Mouse (Mus musculus): ENCODE results near the gene Zfp747.
"Not testable (repeated sequence)": the region's sequence is repeated elsewhere in the genome, so short reads cannot be mapped to it uniquely, and the experiment has no call there.

The Zfp747 gene

DNA sequence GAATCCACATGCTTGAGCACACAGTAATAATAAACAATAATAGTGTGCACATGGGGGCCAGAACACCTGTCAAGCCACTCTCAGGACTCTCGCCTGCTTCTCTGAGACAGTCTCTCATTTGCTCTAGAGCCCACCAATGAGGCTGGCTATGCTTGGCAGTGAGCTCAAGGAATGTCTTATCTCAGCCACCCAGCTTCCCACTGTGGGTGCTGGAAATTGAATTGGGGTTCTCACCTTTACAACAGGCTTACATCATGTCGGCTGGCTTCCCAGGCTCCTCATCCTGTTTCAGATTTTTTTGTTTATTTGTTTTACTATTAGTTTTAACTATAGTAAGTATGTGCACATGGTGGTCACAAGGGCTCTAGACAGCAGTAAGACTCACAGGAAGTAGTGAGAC, 4.6 kb downstream of the Zfp747 start:
- no peak for DNase-seq

- DNase-seq: no peak
Observed at GRCm38 (mm10) chr7:127366249-127366648, 9.6 kb downstream of the Zfp747 start.

- no peak for DNase-seq
Observed at GRCm38 (mm10) chr7:127364166-127364565, 11.7 kb downstream of the Zfp747 start.

- DNase-seq: peak; percentile 56
Observed at GRCm38 (mm10) chr7:127363475-127363921, 12.4 kb downstream of the Zfp747 start.

DNA sequence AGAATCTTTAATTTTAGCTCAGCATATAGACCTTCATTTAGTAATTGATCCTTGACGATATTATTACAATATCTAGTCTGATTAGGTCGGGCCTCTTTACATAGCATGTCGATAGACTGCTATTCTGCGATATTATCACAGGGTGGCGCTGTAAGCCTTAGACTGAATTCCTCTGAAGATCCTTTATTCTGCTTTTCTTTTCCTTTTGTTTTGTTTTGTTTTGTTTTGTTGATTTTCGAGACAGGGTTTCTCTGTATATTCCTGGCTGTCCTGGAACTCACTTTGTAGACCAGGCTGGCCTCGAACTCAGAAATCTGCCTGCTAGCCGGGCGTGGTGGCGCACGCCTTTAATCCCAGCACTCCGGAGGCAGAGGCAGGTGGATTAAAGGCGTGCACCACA, 13.4 kb downstream of the Zfp747 start:
- peak; percentile 75 for DNase-seq

GRCm38 (mm10) chr7:127361449-127361848, 14.4 kb downstream of the Zfp747 start:
- DNase-seq: no peak

DNA sequence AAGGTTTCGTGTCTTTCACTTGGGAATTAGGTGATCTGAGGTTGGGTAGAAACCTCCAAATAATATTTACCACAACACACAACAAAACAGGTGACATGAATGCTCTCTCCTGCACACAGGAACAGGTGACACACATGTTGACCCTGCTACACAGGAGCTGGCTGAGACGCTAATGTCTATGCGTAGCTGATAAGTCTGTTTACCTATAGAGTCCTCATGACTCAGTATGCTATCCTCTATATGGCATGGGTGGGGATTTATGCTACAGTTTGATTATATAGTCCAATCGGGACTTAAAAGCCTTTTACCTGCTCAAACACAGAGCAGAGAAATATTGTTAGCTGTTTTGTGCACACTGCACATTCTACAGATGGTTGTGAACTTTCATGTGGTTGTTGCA, 15.6 kb downstream of the Zfp747 start:
- no peak for DNase-seq

- no peak for DNase-seq
Observed at GRCm38 (mm10) chr7:127358472-127358871, 17.4 kb downstream of the Zfp747 start.

GRCm38 (mm10) chr7:127357871-127358270, 18.0 kb downstream of the Zfp747 start:
- no peak for DNase-seq

GRCm38 (mm10) chr7:127355796-127356195, 20.1 kb downstream of the Zfp747 start:
- DNase-seq: no peak

- no peak for DNase-seq
Observed at GRCm38 (mm10) chr7:127351230-127352004, 24.4 kb downstream of the Zfp747 start.

DNA sequence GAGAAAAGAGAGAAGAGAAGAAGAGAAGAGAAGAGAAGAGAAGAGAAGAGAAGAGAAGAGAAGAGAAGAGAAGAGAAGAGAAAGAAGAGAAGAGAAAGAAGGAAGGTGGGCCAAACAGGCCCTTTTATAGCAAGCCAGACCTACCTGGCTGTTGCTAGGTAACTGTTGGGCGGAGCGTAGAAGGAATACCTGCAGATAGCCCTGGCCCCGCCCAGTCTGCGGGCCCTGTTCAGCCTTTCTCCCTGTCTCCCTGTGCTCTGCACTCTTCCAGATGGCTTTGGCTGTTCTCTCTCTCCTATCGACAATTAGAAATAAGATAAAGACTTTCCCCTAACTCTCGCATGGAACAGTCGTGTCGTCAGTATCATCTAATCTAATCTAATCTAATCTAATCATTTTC, 29.2 kb downstream of the Zfp747 start:
- DNase-seq: peak; percentile 26

- DNase-seq: peak; percentile 97
Observed at GRCm38 (mm10) chr7:127345512-127346325, 30.1 kb downstream of the Zfp747 start, which contains the start of gene Zfp768. Zfp768 (minus strand) TSS chr7:127345589.

DNA sequence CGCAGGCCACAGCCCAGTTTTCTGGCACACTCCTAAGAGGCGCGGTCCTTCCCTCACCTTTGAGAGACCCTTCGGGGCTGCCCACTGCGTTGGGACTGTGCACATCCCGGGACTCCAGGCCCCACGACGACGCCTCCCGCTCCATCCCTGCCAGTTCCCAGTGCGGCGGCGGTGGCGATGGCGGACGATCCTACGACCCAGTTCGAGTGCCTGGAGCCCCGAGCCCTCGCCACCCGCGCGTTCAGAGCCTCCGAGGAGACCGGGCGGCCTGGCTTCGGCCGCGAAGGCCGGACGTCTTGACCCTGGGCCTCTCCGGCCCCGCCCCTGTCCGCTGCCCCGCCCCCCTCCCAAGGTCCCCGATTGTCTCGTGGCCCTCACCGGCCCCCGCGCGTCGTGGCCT, 30.8 kb downstream of the Zfp747 start:
- no peak for DNase-seq

DNA sequence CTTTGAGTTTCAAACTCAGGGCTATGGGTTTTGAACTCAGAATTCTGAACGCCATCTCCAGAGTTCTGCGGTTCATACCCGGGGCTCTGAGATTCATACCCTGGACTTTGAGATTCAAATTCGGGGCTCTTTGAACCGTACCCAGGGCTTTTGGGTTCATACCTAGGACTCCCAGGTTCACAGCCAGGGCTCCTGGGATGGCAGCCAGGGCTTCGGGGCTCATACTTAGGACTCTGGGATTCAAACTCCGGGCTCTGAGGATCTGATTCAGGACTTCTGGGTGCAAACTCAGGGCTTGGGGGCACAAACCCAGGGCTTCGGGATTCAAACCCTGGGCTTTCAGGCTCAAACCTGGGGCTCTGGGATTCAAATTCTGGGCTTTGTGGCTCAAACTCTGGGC, 31.5 kb downstream of the Zfp747 start:
- no peak for DNase-seq

GRCm38 (mm10) chr7:127343351-127344019, 32.4 kb downstream of the Zfp747 start:
- DNase-seq: no peak

GRCm38 (mm10) chr7:127342888-127343287, 33.0 kb downstream of the Zfp747 start:
- no peak for DNase-seq

DNA sequence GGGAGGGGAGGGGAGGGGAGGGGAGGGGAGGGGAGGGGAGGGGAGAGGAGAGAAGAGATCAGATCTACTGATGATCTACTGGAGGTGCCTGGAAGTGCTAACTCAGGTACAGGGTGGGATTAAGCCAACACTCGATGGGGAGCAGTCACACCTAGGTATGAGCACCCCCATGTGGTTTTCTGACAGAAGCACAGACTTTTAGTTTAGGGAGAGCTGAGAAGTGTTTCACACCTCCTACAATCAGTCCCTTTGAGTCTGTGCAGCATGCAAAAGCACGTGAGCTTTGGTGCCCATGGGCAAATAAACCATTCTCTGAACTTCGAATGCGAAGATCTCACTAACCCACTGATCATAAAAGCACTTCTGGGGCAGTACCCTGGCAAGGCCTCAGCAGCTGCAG, 33.5 kb downstream of the Zfp747 start:
- DNase-seq: no peak

GRCm38 (mm10) chr7:127341861-127342260, 34.0 kb downstream of the Zfp747 start:
- not testable (repeated sequence) for DNase-seq

DNA sequence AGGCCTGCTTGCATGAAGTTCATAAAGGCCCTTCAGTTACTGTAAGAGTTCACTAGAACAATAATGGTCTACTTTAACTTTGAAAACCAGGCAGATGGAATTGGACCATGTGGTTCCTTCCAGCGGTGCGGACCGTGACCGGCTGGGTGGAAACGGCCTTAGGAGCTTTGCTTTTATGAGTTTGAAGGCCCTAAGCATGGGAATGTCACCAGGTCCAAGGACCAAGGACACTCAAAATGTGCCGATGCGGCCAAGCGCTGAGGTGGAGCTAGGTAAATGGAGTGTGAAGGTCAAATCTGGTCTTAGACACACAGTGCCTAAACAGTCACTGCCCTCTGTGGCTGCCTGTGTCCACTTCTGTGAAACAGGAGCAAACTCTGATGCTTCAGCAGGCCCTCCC, 34.5 kb downstream of the Zfp747 start:
- DNase-seq: no peak

DNA sequence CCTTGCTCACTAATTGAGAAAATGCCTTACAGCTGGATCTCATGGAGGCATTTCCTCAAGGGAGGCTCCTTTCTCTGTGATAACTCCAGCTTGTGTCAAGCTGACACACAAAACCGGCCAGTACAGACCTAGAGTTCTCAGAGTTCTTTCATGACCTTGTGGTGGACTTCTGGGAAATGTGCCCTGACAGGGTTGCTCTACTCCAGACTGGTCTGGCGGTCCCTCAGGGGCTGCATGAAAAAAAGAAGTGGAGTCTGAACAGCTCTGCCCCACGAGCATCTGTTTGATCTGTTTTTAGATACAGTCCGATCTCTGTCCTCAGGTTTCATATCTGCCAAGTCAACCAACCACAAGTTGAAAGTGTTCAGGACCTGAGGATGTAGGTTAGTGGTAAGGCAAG, 38.2 kb downstream of the Zfp747 start:
- DNase-seq: no peak

DNA sequence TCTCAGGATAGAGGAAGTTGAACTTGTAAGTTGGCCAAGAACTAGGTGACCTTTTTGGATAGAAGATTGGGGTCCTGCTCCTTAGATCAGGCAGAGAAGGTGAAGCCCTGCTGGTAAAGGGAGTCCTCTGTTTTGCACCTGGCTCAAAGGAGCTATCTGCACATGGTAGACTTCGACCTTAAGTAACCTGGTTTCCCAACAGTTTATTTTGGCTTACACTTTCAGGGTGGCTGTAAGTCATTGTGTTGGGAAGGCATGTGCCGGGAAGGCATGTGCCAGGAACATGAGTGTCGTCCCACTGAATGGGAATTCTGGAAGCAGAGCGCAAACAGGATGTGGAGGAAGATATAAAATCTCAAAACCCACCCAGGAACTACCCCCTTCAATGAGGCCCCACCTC, 40.2 kb downstream of the Zfp747 start:
- DNase-seq: no peak

DNA sequence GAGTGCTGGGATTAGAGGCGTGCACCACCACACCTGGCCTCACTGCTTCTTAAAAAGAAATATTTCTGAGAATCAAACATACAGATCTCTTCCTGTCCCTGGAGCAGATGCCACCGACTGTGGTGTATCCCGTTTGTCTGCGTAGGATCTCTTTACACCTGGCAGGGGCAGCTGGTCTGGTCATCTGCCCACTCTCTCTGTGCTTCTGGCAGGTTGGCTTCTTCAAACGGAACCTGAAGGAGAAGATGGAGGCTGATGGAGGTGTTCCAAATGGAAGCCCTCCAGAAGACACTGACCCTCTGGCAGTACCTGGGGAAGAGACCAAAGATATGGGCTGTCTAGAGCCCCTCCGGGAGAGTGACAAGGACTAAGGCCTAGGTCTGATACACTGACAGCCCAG, 42.6 kb downstream of the Zfp747 start:
- DNase-seq: no peak

DNA sequence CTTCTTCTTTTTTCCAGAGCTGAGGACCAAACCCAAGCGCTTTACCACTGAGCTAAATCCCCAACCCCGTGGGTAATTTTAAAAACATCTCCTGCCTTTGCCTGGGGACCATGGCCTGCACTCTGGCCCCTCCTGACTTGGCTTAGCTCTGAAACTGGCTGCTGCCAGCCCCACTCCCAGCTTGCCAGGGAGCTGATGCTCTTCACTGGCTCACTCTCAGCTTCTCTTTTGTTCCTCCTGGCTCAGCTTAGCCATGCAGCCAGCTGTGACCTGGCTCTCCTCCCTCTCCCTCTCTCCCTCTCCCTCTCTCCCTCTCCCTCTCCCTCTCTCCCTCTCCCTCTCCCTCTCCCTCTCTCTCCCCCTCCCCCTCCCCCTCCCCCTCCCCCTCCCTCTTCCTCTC, 49.2 kb downstream of the Zfp747 start:
- DNase-seq: no peak
